Mouse (Mus musculus): ENCODE data around the gene Foxj3. TPM values are rescaled to one million over a fixed set of nuclear protein-coding genes. Genes with fewer than 3 reads are reported as not detected.

Foxj3 gene
- polyA plus RNA-seq (2012): 9.5 and 13.4 TPM in 2 replicates

DNA sequence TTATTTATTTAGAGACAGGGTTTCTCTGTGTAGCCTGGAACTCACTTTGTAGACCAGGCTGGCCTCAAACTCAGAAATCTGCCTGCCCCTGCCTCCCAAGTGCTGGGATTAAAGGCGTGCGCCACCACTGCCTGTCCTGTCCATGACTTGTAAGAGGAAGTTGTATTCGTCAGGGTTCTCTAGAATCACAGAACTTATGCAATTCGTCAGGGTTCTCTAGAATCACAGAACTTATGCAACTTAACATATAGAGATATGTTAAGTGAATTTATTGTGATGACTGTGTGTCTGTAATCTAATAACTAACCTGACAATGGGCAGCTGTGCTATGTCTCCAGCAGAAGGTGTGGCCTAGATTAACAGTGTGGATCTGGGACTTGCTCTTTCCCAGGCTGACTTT lies at the start of gene Foxj3:
Gene Foxj3, plus strand, starts transcription at position 390 of the 400 bp plus-strand sequence.

DNA sequence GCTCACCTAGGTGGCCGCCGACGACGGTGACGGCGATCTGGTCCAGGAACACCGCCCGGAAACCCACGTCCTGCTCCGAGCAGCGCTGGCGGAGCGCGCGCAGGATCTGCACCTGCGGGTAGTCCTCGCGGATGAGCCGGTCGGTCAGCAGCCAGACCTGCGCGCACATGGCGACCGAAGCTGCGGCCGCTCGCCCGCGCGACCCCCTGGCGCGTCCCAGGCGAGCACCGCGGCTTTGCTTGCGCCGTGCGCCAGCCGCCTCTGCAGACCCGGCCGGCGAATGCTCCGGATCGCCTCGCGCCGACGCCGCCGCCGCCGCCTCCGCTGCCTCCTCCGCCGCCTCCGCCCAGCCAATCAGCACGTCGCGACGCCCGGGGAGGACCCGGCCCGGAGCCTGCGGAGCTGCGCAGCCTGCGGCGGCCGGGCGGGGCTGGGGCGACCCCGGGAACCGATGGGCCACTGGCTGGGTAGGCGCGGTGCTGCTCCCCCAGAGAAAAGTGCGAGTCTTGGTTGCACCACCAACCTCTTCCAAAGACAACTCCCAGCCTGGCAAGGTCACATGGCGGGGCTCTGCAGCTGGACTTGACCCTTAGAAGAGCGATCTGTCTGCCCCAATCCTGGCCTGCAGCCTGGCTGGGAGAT lies 44.4 kb upstream of the Foxj3 start, which contains the start of gene Rimkla:
Gene Rimkla, minus strand, starts transcription at position 338 of the 642 bp plus-strand sequence.

DNA sequence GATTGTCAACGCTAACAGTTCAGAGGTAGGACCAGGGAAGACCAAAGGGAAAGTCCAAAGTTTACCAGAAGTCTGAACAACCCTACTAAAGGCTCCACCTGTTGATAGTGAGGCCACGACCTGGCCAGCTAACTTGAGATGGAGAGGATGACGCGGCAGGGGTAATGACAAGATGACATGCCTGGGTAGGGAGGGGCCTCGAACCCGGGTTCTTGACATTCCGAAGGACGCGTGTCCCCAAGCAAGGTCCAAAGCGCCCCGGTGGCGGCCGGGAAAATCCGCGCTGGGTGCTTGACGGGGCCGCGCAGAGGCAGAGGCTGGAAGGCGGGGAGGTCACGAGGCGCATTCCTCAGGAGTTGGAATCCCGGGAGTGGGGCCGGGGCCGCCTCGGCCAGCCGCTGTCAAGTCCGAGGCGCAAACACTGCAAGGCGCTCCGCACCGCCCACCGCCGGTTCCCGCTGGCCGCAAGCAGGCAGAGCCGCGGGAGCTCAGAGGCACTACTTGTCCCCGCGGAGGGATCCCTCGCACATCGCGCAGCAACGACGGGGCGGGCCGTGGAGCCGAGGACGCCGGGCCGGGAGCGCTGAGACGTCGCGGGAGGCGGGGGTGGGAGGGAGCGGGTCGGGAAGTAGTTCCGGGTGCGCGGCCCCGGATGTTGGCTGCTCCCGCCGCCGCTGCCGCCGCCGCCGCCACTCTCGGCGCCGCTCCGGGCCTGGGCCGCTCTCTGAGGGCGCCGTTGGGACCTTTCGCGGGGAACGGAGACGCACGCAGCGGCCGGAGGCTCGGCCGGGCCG lies 2.4 kb downstream of the Foxj3 start, which contains the start of gene Frg2f1:
Gene Frg2f1, minus strand, starts transcription at position 499 of the 794 bp plus-strand sequence.

DNA sequence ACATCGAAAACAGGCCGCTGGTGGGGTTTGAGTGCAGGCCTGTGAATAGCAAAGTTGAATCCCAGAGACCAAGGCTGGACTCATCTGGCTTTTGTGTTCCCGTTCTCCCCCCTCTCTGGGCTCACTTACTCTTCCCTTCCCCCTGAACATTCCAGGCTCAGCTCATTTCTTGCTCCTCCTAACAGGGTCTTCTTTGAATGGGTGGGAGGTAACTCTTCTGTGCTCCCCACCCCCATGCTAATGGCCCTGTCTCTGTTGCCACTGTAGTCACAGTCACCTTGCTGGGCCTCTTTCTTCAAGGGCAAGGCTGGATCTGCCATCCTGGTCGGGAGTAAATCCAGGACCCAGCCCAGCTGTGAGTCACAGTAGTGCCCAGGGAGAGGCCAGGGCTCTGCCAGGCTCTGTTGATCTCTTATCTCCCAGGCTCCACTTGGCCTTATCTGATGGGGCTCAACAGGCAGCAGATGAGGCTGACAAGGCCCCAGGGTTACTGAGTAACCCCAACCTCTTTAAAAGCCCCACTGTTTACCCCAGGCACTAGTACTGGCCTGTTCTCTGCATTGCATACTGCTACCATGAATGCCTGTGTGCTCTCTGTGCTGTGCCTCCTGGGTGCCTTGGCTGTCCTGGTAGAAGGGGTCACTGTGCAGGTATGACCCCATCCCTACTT lies 100.5 kb downstream of the Foxj3 start, which contains the start of gene Guca2a:
Gene Guca2a, plus strand, starts transcription at position 529 of the 670 bp plus-strand sequence.

DNA sequence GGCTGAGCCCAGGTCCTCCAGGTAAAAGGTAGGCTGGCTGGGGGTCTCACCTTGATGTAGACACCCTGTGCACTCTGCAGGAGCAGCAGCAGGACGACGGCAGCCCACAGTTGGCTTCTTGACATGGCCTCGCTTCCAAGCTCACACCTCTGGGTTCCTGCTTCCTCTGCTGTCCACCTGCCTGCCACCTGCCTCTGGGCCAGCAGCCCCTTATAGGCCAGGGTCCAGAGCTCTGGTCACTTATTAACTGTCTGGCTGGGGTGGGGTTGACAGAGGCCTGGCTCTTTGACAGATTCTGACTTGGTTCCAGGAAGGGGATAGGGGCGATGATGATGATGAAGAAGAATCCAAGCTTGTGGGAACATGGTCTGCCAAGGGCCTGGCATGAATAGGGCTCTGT lies 121.9 kb downstream of the Foxj3 start, which contains the start of gene Guca2b:
Gene Guca2b, minus strand, starts transcription at position 224 of the 400 bp plus-strand sequence.

Other genes starting within 250 kb of the Foxj3 start
- gene Ybx1, start 242.4 kb upstream of the Foxj3 start, polyA plus RNA-seq (2012): 2,148 and 2,363 TPM in 2 replicates
- gene Ppih, start 216.5 kb upstream of the Foxj3 start, polyA plus RNA-seq (2012): 2.2 and 2.7 TPM in 2 replicates
- 0.10 and 0.79 TPM in 2 replicates for gene Ccdc30, start 121.5 kb upstream of the Foxj3 start, polyA plus RNA-seq (2012)
- 4.2 and 6.6 TPM in 2 replicates for gene Ppcs, start 114.6 kb upstream of the Foxj3 start, polyA plus RNA-seq (2012)
- 0.03 and 0.09 TPM in 2 replicates for gene Zmynd12, start 114.2 kb upstream of the Foxj3 start, polyA plus RNA-seq (2012)
- gene Rimkla, start 44.4 kb upstream of the Foxj3 start, polyA plus RNA-seq (2012): not detected in 2 replicates
- gene Frg2f1, start 2.5 kb downstream of the Foxj3 start, polyA plus RNA-seq (2012): 9.3 and 13.4 TPM in 2 replicates
- not detected in 2 replicates for gene Guca2a, start 100.7 kb downstream of the Foxj3 start, polyA plus RNA-seq (2012)
- gene Guca2b, start 122.0 kb downstream of the Foxj3 start, polyA plus RNA-seq (2012): not detected in 2 replicates
- gene Hivep3, start 196.8 kb downstream of the Foxj3 start, polyA plus RNA-seq (2012): 2.7 and 3.5 TPM in 2 replicates